ENCODE assay signal across 22 mouse cellular contexts in the genomic region with DNA sequence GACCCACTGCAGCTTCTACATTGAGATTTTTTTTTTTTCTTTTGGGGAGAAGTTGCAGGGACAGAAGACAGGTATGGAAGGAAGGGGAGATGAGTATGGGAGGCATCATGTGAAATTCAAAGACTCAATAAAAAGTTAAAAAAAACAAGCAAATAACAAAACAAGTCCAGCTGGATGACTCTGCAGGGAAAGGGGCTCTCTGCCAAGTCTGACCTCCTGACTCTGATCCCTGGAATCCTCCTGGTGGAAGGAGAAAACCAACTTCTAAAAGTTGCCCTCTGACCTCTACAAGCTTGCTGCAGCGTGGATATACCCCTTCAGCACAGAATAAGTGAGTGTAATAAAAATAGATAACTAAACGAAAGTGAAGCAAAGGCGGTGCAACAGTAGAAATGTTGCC. TPM values are rescaled to one million over a fixed set of nuclear protein-coding genes. Genes with fewer than 3 reads are reported as not detected.
DNase-seq lines count a peak whose midpoint lies in the region; ATAC-seq and TF ChIP-seq lines count a peak whose summit lies in the region.
"Had no signal": no experiment of that assay in that cellular context is flagged by ENCODE, and none has a peak within 500 bp of the region (broad histone marks: within the 10 kb centered on the region; RNA-seq: fewer than 3 reads in every experiment).

No protein-coding gene starts in this region.

- H3K27me3 ChIP-seq in kidney, adult 2 months (replicated peaks; ENCODE audit: control insufficient read depth, insufficient read depth, low read length), result no peaks in the 10 kb centered on the region
- no peaks in the 10 kb centered on the region for H3K27me3 ChIP-seq in kidney, embryonic 16.5 days (ENCODE audit: insufficient read depth, low read length)
- H3K27me3 ChIP-seq in forebrain, embryonic 13.5 days, result no peaks in the 10 kb centered on the region
- H3K27me3 ChIP-seq: CH12.LX; forebrain, embryonic 15.5 days; intestine, embryonic 15.5 days had no signal

- 39% methylated on average over 3 of the region's 3 CpGs for WGBS in kidney, adult 2 months
- 42% methylated on average over 3 of the region's 3 CpGs for WGBS in kidney, embryonic 16.5 days
- 78% methylated on average over 3 of the region's 3 CpGs for whole genome bisulfite sequencing in forebrain, embryonic 13.5 days

- ATAC-seq in kidney, embryonic 16.5 days (ENCODE audit: low FRiP score, low TSS enrichment), result no peak
- no peak for ATAC-seq in forebrain, embryonic 13.5 days
- ATAC-seq: forebrain, embryonic 15.5 days; hindbrain, embryonic 16.5 days; intestine, embryonic 15.5 days had no signal

- 0 out of 2 replicates have a peak, but pooled peaks cover 2% of the 10 kb centered on the region for H3K9me3 ChIP-seq in kidney, embryonic 16.5 days (ENCODE audit: low read length)
- H3K9me3 ChIP-seq in forebrain, embryonic 13.5 days (replicated peaks), result no peaks in the 10 kb centered on the region
- H3K9me3 ChIP-seq: forebrain, embryonic 15.5 days; G1E; intestine, embryonic 15.5 days had no signal

- no peaks in the 10 kb centered on the region for H3K4me1 ChIP-seq in kidney, adult 2 months (ENCODE audit: control insufficient read depth, insufficient read depth, low read length)
- no peaks in the 10 kb centered on the region for H3K4me1 ChIP-seq in kidney, embryonic 16.5 days (ENCODE audit: insufficient read depth, low read length)
- no peaks in the 10 kb centered on the region for H3K4me1 ChIP-seq in forebrain, embryonic 13.5 days
- H3K4me1 ChIP-seq: forebrain, embryonic 15.5 days; intestine, embryonic 15.5 days had no signal

- no peak overlapping the region for H3K4me3 ChIP-seq in kidney, adult 2 months (ENCODE audit: insufficient read depth, low read depth, low read length)
- no peak overlapping the region for H3K4me3 ChIP-seq in kidney, embryonic 16.5 days (ENCODE audit: low read length)
- H3K4me3 ChIP-seq in forebrain, embryonic 13.5 days, result no peak overlapping the region
- H3K4me3 ChIP-seq: forebrain, embryonic 15.5 days; heart, adult 2 months; intestine, embryonic 15.5 days had no signal

- H3K36me3 ChIP-seq in kidney, adult 2 months (ENCODE audit: control insufficient read depth, insufficient read depth, low read length), result no peaks in the 10 kb centered on the region
- no peaks in the 10 kb centered on the region for H3K36me3 ChIP-seq in kidney, embryonic 16.5 days (ENCODE audit: insufficient read depth, low read length)
- no peaks in the 10 kb centered on the region for H3K36me3 ChIP-seq in forebrain, embryonic 13.5 days (ENCODE audit: poor library complexity, severe bottlenecking)
- H3K36me3 ChIP-seq: forebrain, embryonic 15.5 days; G1E; intestine, embryonic 15.5 days had no signal

- TF ChIP-seq CTCF in kidney, adult 2 months (conservative IDR thresholded peaks at IDR 0.05; ENCODE audit: insufficient read depth, insufficient read length, low read depth, low read length), result no peak

- H3K27ac ChIP-seq in kidney, adult 2 months (ENCODE audit: insufficient read depth, low read depth, low read length), result no peak overlapping the region
- no peak overlapping the region for H3K27ac ChIP-seq in kidney, embryonic 16.5 days (ENCODE audit: low read length)
- H3K27ac ChIP-seq in forebrain, embryonic 13.5 days, result no peak overlapping the region
- H3K27ac ChIP-seq: forebrain, embryonic 15.5 days; heart, adult 2 months; intestine, embryonic 15.5 days had no signal

- no peak overlapping the region for H3K4me2 ChIP-seq in kidney, embryonic 16.5 days (replicated peaks; ENCODE audit: low read depth, low read length)
- no peak overlapping the region for H3K4me2 ChIP-seq in forebrain, embryonic 13.5 days
- H3K4me2 ChIP-seq: forebrain, embryonic 15.5 days; heart, embryonic 11.5 days; intestine, embryonic 15.5 days had no signal

- TF ChIP-seq POLR2A in kidney, adult 2 months (IDR thresholded peaks at IDR 0.05; ENCODE audit: low read depth, low read length), result no peak

- DNase-seq in adrenal gland, postnatal 36 days, result peak; percentile 10 to 37
- no peak for DNase-seq in adrenal gland, postnatal 14 days
- DNase-seq in kidney, adult 2 months, result peak; percentile 33
- peak; percentile 74 for DNase-seq in 3T3-L1 (ENCODE audit: low read depth, low spot score)
- DNase-seq in fibroblast of lung, adult 2 months (ENCODE audit: low read depth), result peak; percentile 68
- DNase-seq in layer of hippocampus, postnatal 36 days, result no peak
- DNase-seq: adrenal gland, postnatal 25 days; cerebellum, adult 18-20 months; cerebellum, adult 9-10 months; cerebellum, postnatal 14 days; gastrocnemius, postnatal 25 days; heart, adult 2 months; kidney, adult 11 months; kidney, adult 9 months had no signal

- H3K9ac ChIP-seq in kidney, embryonic 16.5 days (replicated peaks; ENCODE audit: low read length), result no peak overlapping the region
- no peak overlapping the region for H3K9ac ChIP-seq in forebrain, embryonic 13.5 days
- H3K9ac ChIP-seq: forebrain, embryonic 15.5 days; intestine, embryonic 15.5 days had no signal

RNA-seq across cellular contexts. Expression of a gene that starts 20.4 kb away (rescaled TPM):
- total RNA-seq in adrenal gland, postnatal 36 days (2021), result 10 to 100 TPM; 30.6 to 34.7 TPM
- total RNA-seq in adrenal gland, postnatal 14 days (2021), result 27.0 and 31.1 TPM in 2 replicates
- polyA plus RNA-seq in kidney, adult 2 months (2012; rRNA removed), result 6.7 and 7.9 TPM in 2 replicates
- polyA plus RNA-seq in kidney, embryonic 16.5 days (2015; fragmentation: Nextera tagmentation; extraction: Ambion mirVana), result 34.9 and 37.0 TPM in 2 replicates
- polyA plus RNA-seq in forebrain, embryonic 13.5 days (2015; fragmentation: Nextera tagmentation; extraction: Ambion mirVana), result 51.9 and 62.2 TPM in 2 replicates
- 10 to 100 TPM; 40.8 to 46.3 TPM for total RNA-seq in layer of hippocampus, postnatal 36 days (2021)

RNA-seq across cellular contexts. Expression of a gene that starts 25.6 kb away (rescaled TPM):
- total RNA-seq in adrenal gland, postnatal 36 days (2021), result 10 to 100 TPM; 34.5 to 39.3 TPM
- 31.8 and 40.8 TPM in 2 replicates for total RNA-seq in adrenal gland, postnatal 14 days (2021)
- 10.1 and 15.0 TPM in 2 replicates for polyA plus RNA-seq in kidney, adult 2 months (2012; rRNA removed)
- 14.9 and 18.1 TPM in 2 replicates for polyA plus RNA-seq in kidney, embryonic 16.5 days (2015; fragmentation: Nextera tagmentation; extraction: Ambion mirVana)
- polyA plus RNA-seq in forebrain, embryonic 13.5 days (2015; fragmentation: Nextera tagmentation; extraction: Ambion mirVana), result 11.9 and 12.4 TPM in 2 replicates
- 10 to 100 TPM; 31.0 to 32.6 TPM for total RNA-seq in layer of hippocampus, postnatal 36 days (2021)

Comparison
In these comparisons a context has a peak if more than half of its experiments do, and no peak if none do; other contexts are left out.
1. DNase-seq: peak in adrenal gland, postnatal 36 days (2 of 2), kidney, adult 2 months (single experiment), 3T3-L1 (single experiment) and fibroblast of lung, adult 2 months (single experiment); none in adrenal gland, postnatal 14 days (single experiment) and layer of hippocampus, postnatal 36 days (0 of 2).